Mouse (Mus musculus) spleen, adult 2 months (tissue): Measurements from ENCODE around the gene Caln1.

Source experiments
- CTCF ChIP-seq: fragments of 200-500 bp; IDR thresholded peaks from 2 replicates; pipeline ENCODE4 v1.5.1; 2011; ENCODE audit warnings: mild to moderate bottlenecking, inconsistent platforms; ENCODE audit not compliant: insufficient read depth, insufficient read length, insufficient replicate concordance; ENCODE audit errors: extremely low read depth
- POLR2A ChIP-seq: fragments of 200-500 bp; IDR thresholded peaks from 2 replicates; pipeline ENCODE4 v1.6.1; 2011; ENCODE audit warnings: low read depth, low read length, inconsistent platforms

DNA sequence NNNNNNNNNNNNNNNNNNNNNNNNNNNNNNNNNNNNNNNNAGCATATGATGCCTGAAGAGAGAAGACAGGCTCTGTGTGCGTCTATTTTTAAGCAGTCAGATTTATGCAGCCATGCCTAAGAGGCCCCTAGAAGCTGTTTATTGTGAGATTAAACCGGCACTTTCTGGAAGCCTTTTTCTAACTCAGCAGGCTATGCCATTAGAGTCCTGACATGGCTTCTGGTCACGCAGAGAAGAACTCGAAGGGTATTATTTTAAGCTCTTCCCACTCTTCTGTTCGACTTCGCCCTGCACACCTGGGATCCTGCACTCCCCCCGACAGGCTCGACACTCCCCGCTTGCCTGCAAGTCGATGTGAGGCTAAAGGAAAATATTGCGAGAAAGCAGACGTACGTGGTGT lies 372.9 kb downstream of the Caln1 start:
- TF ChIP-seq CTCF (no peak), POLR2A (no peak)
